Mouse (Mus musculus) myocyte (in vitro differentiated cells): ENCODE results near the gene H2al3.

Experiments
- MAX ChIP-seq: IDR thresholded peaks from one replicate; pipeline ENCODE4 v1.6.1; 2011; ENCODE audit warnings: low read depth, mild to moderate bottlenecking, control low read depth
- MYOD1 ChIP-seq, 3 experiments: IDR thresholded peaks; one replicate each; pipeline ENCODE4 v1.6.1; 2011; ENCODE audit warnings: control low read depth in 2 of 3, low read depth in 2 of 3, mild to moderate bottlenecking in 2 of 3, moderate library complexity in 1 of 3; ENCODE audit not compliant: insufficient read length in 2 of 3, control insufficient read depth in 1 of 3
- POLR2A ChIP-seq: IDR thresholded peaks from one replicate; pipeline ENCODE4 v1.6.1; 2011; ENCODE audit warnings: low read depth, mild to moderate bottlenecking, control low read depth, moderate library complexity; ENCODE audit not compliant: insufficient read length
- SRF ChIP-seq: IDR thresholded peaks from one replicate; pipeline ENCODE4 v1.6.1; 2011; ENCODE audit warnings: low read depth; ENCODE audit not compliant: control insufficient read depth, insufficient read length
- USF1 ChIP-seq: IDR thresholded peaks from one replicate; pipeline ENCODE4 v1.6.1; 2011; ENCODE audit warnings: low read depth, mild to moderate bottlenecking, control low read depth, moderate library complexity

DNA sequence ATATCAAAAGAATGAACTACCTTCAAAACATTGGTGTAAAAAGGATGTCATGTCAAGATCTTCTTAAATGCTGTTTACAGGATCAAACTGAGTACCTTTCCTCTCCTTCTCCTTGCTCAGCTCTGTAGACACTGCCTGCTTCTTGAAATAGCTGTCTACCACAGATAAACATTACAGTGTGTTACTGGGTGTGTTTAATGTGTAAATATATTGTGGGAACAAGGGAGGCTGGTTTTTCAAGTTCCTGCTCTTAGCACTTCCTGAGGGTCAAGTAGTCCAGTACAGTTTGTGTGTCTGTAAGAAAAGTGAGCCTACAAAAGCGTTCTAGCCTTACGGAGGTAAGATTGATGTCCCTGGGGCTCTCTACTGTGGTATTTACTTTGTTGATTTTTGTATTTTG, 12.4 kb downstream of the H2al3 start:
- no peak for TF ChIP-seq POLR2A
- no peak for TF ChIP-seq MAX
- no peak for TF ChIP-seq SRF
- TF ChIP-seq USF1 = no peak
- no peak for TF ChIP-seq MYOD1 (IDR thresholded peaks at IDR 0.05; ENCODE audit: control insufficient read depth in 1 of 3, insufficient read length in 2 of 3, low read depth in 2 of 3)
